Mouse (Mus musculus): Measurements from ENCODE around the gene Wdr5b. TPM values are rescaled to one million over a fixed set of nuclear protein-coding genes. Genes with fewer than 3 reads are reported as not detected.

Gene Wdr5b
- 3.1 and 3.7 TPM in 2 replicates for polyA plus RNA-seq (2012; rRNA removed; ENCODE audit: low replicate concordance)

DNA sequence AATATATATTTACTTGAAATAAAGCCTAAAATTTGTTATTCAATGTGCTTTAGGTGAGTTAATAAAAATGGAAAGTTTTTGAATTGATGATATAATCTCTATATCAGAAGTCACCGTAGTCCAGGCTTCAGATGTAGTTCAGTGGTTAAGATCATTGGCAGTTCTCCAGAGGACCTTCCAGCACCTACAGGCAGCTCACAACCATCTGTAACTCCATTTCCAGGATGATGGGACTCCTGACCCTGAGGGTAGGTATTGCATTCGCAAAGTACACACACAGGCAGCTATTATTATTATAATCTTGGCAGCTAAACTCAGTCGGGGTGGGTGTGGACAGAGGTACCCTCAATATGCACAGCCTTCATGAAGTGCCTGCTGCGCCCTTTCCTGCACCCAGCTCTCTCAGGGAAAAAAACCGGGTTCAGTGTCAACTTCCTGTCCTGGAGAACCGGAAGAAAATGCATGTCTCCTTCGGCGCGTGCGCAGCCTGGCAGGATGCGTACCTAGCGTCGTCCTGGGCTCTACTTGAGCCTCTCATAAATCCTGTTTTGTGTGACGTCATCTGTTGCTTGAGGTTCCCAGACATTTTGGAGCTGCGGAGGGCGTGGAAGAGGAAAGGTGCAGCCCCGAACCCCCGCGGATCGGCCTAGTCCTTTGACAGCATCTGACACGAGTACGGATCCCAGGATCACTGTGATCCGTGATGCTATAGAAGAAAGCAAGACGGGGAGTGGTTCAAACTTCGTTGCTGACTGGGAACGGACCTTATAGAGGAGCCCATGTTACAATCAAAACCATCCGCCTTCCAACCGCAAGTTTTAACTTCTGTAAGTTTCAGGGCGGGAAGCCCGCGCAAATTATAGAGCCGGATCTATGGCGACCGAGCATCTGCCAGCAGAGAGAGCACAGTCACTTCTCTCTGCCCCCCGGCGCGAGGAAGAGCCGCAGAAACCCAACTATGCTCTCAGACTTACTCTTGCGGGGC, at the start of gene Wdr5b:
Gene Wdr5b (plus strand): TSS at position 551 of the 985 bp plus-strand sequence.

DNA sequence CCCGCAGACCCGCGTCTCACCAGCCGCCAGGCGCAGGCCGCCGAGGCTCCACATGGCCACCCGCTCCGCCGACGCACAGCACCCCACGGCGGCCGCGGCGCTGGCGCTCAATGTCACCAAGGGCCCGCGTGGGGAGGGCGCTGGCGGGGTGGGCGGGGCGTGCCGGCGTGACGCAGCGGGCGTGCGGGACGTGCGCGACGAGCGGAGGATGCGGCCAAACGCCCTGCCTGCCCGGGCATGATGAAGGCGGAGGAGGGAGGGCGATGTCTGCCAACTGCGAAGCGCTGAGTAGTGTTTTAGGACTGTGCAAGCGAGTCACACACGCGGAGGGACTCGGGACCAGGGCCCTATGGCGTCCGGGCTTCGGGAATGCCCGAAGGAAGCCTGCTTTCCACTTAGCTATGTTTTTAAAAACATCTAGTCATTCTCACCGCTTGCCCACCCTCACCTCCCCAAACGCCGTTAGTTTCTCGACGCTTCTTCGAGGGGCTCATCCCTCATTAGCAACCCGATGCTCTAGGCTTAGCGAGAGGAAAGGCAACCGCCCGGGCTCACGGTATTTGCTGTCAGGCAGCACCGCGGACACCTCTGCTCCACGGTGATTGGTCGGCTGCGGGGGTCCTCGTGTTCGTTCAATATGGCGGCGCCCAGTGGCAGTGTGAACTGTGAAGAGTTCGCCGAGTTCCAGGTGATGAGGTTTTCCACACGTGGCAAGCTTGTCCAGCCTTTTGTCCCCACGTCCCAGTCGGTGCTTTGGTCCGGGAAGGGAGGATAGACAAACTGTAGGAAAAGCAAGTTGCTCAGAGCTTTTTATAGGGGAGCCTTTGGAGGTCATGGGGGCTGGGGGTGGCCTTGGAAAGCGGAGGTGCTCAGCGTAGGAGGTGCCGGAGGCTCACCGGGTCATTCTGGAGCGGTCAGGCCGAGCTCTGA, 30.7 kb downstream of the Wdr5b start, which contains the start of the genes Fam162a and Ccdc58:
Gene Fam162a (minus strand): TSS at position 145 of the 930 bp plus-strand sequence.
Gene Ccdc58 (plus strand): TSS at position 236 of the 930 bp plus-strand sequence.

Other genes starting within 250 kb of the Wdr5b start
- 8.8 and 12.2 TPM in 2 replicates for gene Parp14, start 169.6 kb upstream of the Wdr5b start, polyA plus RNA-seq (2012; rRNA removed; ENCODE audit: low replicate concordance)
- 16.1 and 20.7 TPM in 2 replicates for gene Parp9, start 102.7 kb upstream of the Wdr5b start, polyA plus RNA-seq (2012; rRNA removed; ENCODE audit: low replicate concordance)
- gene Dtx3l, start 102.0 kb upstream of the Wdr5b start, polyA plus RNA-seq (2012; rRNA removed; ENCODE audit: low replicate concordance), result 14.6 and 17.7 TPM in 2 replicates
- 8.6 and 9.2 TPM in 2 replicates for gene Kpna1, start 62.4 kb upstream of the Wdr5b start, polyA plus RNA-seq (2012; rRNA removed; ENCODE audit: low replicate concordance)
- 44.6 and 93.4 TPM in 2 replicates for gene Fam162a, start 30.4 kb downstream of the Wdr5b start, polyA plus RNA-seq (2012; rRNA removed; ENCODE audit: low replicate concordance)
- gene Ccdc58, start 30.5 kb downstream of the Wdr5b start, polyA plus RNA-seq (2012; rRNA removed; ENCODE audit: low replicate concordance), result 6.6 and 7.4 TPM in 2 replicates
- gene Csta1, start 90.1 kb downstream of the Wdr5b start, polyA plus RNA-seq (2012; rRNA removed; ENCODE audit: low replicate concordance), result not detected in 2 replicates
- not detected in 2 replicates for gene Stfa2l1, start 115.6 kb downstream of the Wdr5b start, polyA plus RNA-seq (2012; rRNA removed; ENCODE audit: low replicate concordance)
- gene Gm5483, start 143.0 kb downstream of the Wdr5b start, polyA plus RNA-seq (2012; rRNA removed; ENCODE audit: low replicate concordance), result not detected in 2 replicates
- gene Gm5416, start 169.2 kb downstream of the Wdr5b start, polyA plus RNA-seq (2012; rRNA removed; ENCODE audit: low replicate concordance), result not detected in 2 replicates
- gene 2010005H15Rik, start 180.3 kb downstream of the Wdr5b start, polyA plus RNA-seq (2012; rRNA removed; ENCODE audit: low replicate concordance), result not detected in 2 replicates
- gene Stfa1, start 235.8 kb downstream of the Wdr5b start, polyA plus RNA-seq (2012; rRNA removed; ENCODE audit: low replicate concordance), result not detected in 2 replicates

Measured in subcutaneous adipose tissue, adult 2 months (tissue).